Mouse (Mus musculus) heart, postnatal 14 days (tissue): ENCODE results near the gene Tmem268. TPM values are rescaled to one million over a fixed set of nuclear protein-coding genes. Genes with fewer than 3 reads are reported as not detected.

Experiments
- DNase-seq, 2 experiments: peaks; one replicate each; pipeline ENCODE4 v3.0.0; 2021 to 2022
- intact Hi-C: fragments of 180-260 bp; cut with DNase I; formaldehyde crosslinking; loops from one replicate; pipeline ENCODE4 v1.15.1; 2025
- total RNA-seq, 2 experiments: library from RNA; stranded (reverse); gene quantifications; 2 replicates each; pipeline ENCODE4 v1.2.3; 2021

Gene Tmem268
- total RNA-seq, 2 experiments from 2014 or later, result 6.8 to 9.5 TPM

- DNase-seq, result no peak
- intact Hi-C loops, result no loop called here
Observed at GRCm38 (mm10) chr4:63590538-63590937, 32.0 kb downstream of the Tmem268 start.

GRCm38 (mm10) chr4:63594459-63595110 is 36.0 kb downstream of the Tmem268 start:
- peak in 1 of 2 experiments; percentile 34 for DNase-seq
- intact Hi-C loops, result no loop called here

GRCm38 (mm10) chr4:63595259-63595658 is 36.7 kb downstream of the Tmem268 start:
- intact Hi-C loops, result no loop called here
- no peak for DNase-seq

DNA sequence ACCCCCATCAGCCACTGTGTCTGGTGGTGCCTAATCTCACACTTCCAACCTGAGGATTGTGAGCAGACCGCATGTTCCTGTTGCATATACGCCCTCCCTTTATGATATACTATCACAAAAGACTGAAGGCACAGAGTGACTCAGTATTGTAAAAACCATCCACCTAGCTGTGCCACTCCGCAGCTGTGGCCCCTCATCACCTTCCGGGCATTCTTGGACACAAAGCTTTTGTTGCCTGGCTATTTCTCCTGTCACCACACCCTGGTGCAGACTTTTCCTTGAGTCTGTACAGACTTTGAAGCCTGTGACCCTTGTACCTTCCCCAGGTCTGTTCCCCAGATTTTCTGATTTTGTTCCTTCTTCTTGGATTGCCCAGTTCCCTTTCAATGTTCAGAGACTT is 37.4 kb downstream of the Tmem268 start:
- intact Hi-C loops, result no loop called here
- no peak for DNase-seq

DNA sequence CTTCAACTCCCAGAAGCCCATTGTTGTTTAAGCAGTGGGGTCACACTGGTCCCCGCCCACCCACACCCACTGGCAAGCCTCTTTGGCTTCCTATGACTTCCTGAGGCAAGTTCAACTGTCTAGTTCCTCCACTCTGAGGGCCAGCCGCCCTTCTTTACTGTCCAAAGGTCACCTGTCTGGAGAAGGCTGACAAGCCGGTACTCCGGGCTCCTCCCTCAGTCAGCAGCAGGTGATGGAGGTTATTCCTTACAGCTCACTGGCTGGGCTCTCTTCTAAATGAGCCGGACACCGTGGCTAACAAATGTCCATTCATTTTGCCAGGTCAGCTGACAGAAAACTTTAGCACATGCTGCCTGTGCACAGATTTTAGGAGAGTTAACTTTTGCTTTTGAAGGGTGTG is 42.2 kb downstream of the Tmem268 start:
- intact Hi-C loops, result no loop called here
- no peak for DNase-seq

- intact Hi-C loops, result no loop called here
- no peak for DNase-seq
Observed at GRCm38 (mm10) chr4:63601263-63601662, 42.7 kb downstream of the Tmem268 start.

- DNase-seq, result no peak
- intact Hi-C loops, result no loop called here
Observed at GRCm38 (mm10) chr4:63604945-63605344, 46.4 kb downstream of the Tmem268 start, which contains the start of gene Gm11213. Gene Gm11213, minus strand, starts transcription at chr4:63605261.

GRCm38 (mm10) chr4:63605545-63605944 is 47.0 kb downstream of the Tmem268 start:
- peak; percentile 14 to 16 for DNase-seq
- intact Hi-C loops, result no loop called here

GRCm38 (mm10) chr4:63605968-63606367 is 47.4 kb downstream of the Tmem268 start:
- no peak for DNase-seq
- intact Hi-C loops, result no loop called here

DNA sequence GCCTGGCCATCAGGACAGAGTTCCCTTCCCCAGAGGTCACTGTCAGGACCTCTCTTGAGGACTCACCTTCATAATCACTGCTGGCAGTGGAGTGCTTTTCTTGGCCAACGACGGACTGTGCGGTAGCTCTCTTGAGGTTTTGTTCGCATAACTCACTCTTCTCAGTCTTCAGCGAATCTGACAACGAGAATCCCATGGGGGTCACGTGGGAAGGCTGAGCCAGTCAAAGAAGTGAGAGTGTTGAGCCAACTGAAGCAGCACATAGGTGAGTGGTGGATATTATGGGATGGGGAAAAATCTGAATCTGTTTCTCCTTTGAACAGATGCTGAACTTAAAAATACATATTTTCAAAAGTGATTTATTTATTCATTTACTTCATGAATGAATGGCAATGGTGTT is 49.8 kb downstream of the Tmem268 start:
- intact Hi-C loops, result no loop called here
- DNase-seq, result no peak

GRCm38 (mm10) chr4:63621861-63622260 is 63.3 kb downstream of the Tmem268 start:
- no peak for DNase-seq
- intact Hi-C loops, result no loop called here

DNA sequence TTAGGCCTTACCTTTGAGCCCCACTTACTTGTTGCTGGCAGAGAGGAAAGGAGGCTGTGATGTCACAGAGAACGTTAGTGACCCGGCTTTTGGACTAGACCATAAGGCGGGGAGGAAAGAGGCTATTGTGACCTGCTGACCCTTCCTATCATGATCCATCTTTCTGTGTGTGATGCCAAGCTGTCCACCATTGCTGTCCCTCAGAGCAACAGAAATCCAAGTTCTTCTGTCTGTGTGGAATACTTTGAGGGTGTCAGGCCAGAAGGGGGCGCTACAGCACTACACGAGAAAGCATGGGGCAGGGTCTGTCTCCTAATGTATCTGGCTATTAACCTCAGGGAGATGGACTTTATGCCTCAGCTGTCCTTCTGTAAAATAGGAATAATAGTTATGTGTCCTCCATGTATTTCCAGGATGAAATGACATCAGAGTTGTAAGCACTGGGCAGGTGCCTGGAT is 63.8 kb downstream of the Tmem268 start, which contains the start of gene Tex48:
TSS of gene Tex48 (minus strand) at position 51 of the 458 bp plus-strand sequence.
- DNase-seq, result no peak
- intact Hi-C loops, result no loop called here

DNA sequence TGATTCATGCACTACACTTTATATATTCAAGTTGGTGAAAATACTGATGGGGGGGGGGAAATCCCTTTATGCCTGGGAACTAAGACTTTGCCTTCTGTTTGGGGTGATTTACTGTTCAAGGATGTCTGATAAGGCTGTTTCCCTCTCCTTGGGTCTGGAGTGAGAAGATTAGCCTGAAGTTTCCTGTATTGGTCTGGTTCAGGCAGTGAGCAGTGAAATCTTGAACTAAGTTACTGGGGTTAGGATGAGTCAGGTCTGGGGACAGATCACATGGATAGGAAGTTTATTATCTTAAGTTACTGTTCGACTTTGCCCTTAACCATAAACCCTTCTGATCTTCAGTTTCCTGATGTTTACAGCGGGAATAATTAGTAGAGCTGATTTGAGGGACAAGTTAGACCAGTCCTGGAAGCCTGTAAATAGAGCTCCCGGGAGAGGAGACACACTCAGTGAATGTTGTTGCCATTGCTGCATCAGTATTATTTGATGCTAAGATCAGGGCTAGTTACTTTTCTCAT is 67.0 kb downstream of the Tmem268 start:
- DNase-seq, result no peak
- intact Hi-C loops, result no loop called here

DNA sequence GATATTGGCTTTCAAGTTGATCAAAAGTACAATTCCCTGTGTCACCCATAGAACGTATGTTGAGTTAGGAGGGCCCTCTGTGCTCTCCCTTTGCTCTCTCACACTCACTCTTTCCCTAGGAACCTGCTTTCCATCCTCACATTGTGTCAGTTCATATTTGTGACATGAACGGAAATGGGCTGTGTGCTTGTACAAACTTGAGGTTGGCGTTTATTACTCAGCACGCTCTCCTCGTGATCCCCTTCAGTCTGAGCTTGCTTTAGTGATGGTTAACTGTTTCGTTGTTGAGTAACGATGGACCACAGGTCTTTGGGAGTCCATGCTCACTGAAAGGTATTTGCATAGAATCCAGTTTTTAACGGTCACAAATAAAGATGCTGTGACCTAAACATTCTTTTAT is 68.5 kb downstream of the Tmem268 start:
- intact Hi-C loops, result no loop called here
- DNase-seq, result no peak

DNA sequence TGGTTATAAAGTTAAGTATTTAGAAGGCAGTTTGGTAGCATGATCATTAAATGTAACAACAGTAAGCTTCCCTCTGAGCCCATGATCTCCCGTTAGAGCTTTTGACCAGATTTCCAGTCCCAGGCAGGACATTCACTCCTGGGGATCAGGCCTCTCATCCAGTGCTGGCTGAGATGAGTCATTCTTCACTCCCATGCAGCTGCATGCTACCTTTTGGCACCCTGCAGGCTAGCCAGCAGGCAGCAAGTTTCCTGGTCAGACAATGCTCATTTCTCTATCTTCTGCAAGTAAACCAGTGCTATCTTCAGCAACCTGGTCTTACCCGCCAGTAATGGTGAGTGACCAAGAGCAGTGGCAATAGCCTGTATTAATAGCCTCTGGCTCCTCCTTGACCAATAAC is 74.6 kb downstream of the Tmem268 start:
- no peak for DNase-seq
- intact Hi-C loops, result no loop called here

Other genes with a start within 250 kb of the Tmem268 start
- under 1 TPM; 0.50 to 0.78 TPM for gene Orm1, start 214.2 kb upstream of the Tmem268 start, total RNA-seq
- 1 to 10 TPM in 1 of 2 experiments, under 1 TPM in 1; 0.49 to 1.4 TPM for gene Orm3, start 202.6 kb upstream of the Tmem268 start, total RNA-seq
- gene Orm2, start 196.3 kb upstream of the Tmem268 start, total RNA-seq, result under 1 TPM in 1 of 2 experiments, not detected in 1; 0.29 TPM
- 1 to 10 TPM; 4.3 to 6.2 TPM for gene Akna, start 155.4 kb upstream of the Tmem268 start, total RNA-seq
- gene Whrn, start 62.8 kb upstream of the Tmem268 start, total RNA-seq, result 10 to 100 TPM; 23.9 to 26.2 TPM
- 100 to 1,000 TPM; 149 to 156 TPM for gene Atp6v1g1, start 14.0 kb upstream of the Tmem268 start, total RNA-seq
- gene Gm11213, start 46.5 kb downstream of the Tmem268 start, total RNA-seq, result not detected
- gene Tex48, start 63.6 kb downstream of the Tmem268 start, total RNA-seq, result not detected
- gene Gm11214, start 104.6 kb downstream of the Tmem268 start, total RNA-seq, result not detected
- not detected for gene Tnfsf15, start 186.3 kb downstream of the Tmem268 start, total RNA-seq